Mouse (Mus musculus) bone marrow macrophage, adult 2 months (primary cell): ENCODE measurements around the gene Nprl3.

Source experiments
- CTCF ChIP-seq: IDR thresholded peaks from 2 replicates; pipeline ENCODE4 v1.5.1; 2012; ENCODE audit warnings: low read depth, mild to moderate bottlenecking, low read length, moderate library complexity
- POLR2A ChIP-seq: IDR thresholded peaks from 2 replicates; pipeline ENCODE4 v1.6.1; 2012; ENCODE audit warnings: mild to moderate bottlenecking, low read depth, low read length, borderline replicate concordance

GRCm38 (mm10) chr11:32234816-32235485, 32.6 kb downstream of the Nprl3 start:
- TF ChIP-seq CTCF (no peak), POLR2A (no peak)
